Mouse (Mus musculus) lung, postnatal 0 days (tissue): ENCODE results near the gene Gm49383.

ENCODE experiments used
- CTCF ChIP-seq: IDR thresholded peaks from 2 replicates; pipeline ENCODE4 v1.5.1; 2016; ENCODE audit warnings: antibody characterized with exemption, mild to moderate bottlenecking
- EP300 ChIP-seq: IDR thresholded peaks from 2 replicates; pipeline ENCODE4 v1.6.1; 2016; ENCODE audit warnings: antibody characterized with exemption, mild to moderate bottlenecking, control low read depth

- TF ChIP-seq CTCF: no peak
- TF ChIP-seq EP300: no peak
Measured at GRCm38 (mm10) chr12:69167656-69168460, 29.0 kb downstream of the Gm49383 start.
